Mouse (Mus musculus): ENCODE results near the gene Clcf1.

Gene Clcf1

GRCm38 (mm10) chr19:4193129-4193528 is 20.9 kb upstream of the Clcf1 start:
- no peak for DNase-seq (ENCODE audit: low spot score)

DNA sequence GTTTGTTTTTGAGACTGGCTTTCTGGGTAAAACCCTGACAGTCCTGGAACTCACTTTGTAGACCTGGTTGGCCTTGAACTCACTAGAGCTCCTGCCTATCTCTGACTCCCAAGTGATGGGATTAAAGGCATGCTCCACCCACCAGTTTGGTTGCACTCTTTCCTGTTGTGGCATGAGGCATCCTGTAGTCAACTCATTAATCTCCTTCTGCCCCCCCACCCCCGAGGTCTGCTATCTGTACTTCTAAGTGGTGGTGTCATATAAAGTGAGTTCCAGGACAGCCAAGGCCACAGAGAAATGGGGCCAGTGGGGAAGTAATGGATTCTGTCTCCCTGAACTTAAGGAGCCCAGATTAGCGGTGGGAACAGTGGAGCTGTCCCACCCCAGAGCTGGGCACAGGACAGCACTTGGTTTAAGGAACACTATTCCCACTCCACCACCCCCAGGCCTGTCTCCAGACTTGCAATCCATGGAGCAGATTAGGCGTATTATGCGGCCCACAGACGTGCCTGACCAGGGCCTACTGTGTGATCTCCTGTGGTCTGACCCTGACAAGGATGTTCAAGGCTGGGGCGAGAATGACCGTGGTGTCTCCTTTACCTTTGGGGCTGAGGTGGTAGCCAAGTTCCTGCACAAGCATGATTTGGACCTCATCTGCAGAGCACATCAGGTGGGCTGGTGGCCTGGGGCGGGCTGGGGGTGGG is 19.9 kb upstream of the Clcf1 start:
- DNase-seq (ENCODE audit: low spot score), result no peak

GRCm38 (mm10) chr19:4194776-4195650 is 19.0 kb upstream of the Clcf1 start:
- no peak for DNase-seq (ENCODE audit: low spot score)

DNA sequence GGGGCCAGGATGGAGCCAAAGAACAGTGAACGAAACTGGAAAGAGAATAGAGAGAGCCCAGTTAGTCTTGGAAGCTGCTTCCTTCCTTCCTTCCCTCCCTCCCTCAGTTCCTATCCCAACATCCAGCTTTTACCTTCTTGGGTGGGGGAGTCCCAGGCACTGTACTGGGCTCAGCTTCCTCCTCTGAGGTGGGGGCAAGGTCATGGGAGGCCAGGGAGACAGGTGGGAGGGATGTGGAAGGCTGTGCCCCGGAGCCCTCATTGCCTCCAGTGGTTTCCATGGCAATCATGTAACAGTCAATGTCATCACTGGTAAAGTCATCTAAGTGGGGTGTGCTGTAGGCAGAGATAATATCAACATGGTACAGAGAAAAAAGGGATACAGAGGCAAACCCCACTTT is 18.0 kb upstream of the Clcf1 start:
- no peak for DNase-seq (ENCODE audit: low spot score)

DNA sequence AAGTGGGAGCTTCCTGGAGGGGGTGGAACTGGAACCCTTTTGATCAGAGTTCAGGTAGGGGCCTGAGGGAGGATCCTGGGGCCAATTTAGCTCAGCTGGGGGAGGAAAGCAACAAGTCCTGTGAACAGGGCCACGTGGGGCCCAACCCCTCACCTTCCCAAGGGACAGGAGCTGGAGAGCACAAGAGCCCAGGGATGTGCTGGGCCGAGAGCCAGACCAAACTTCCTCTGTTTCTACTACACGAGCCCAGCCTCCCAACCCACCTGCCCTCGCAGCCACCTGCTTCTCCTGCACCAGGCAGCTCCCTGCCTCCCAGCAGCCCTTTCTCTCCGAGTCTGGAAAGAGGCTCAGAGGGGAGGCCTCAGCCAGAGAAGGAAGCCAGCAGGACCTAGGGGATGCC is 17.5 kb upstream of the Clcf1 start:
- no peak for DNase-seq (ENCODE audit: low spot score)

DNA sequence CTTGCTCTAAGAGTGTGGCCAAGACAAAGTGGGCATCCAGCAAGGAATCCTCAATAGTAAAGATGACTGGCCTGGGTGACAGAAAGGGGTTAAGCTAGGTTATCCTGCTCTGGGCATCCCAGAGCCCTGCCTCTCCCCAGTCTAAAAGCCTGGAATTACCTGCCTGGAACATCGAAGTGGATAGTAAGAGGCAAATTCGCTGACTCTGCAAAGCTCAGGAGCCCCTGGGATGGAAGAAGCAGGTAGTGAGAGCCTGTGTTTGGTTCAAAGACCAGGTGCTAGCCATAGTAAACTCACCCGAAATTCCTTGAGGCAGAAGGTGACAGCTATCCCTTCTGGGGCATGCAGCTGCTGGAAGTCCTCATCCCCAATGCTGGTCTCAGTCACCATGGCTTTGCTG is 16.9 kb upstream of the Clcf1 start:
- DNase-seq (ENCODE audit: low spot score), result no peak

GRCm38 (mm10) chr19:4201291-4201909 is 12.6 kb upstream of the Clcf1 start, which contains the start of gene Rad9a:
Rad9a (minus strand) TSS chr19:4201662.
- peak; percentile 97 for DNase-seq (ENCODE audit: low spot score)

GRCm38 (mm10) chr19:4202149-4202548 is 11.9 kb upstream of the Clcf1 start:
- DNase-seq (ENCODE audit: low spot score), result no peak

DNA sequence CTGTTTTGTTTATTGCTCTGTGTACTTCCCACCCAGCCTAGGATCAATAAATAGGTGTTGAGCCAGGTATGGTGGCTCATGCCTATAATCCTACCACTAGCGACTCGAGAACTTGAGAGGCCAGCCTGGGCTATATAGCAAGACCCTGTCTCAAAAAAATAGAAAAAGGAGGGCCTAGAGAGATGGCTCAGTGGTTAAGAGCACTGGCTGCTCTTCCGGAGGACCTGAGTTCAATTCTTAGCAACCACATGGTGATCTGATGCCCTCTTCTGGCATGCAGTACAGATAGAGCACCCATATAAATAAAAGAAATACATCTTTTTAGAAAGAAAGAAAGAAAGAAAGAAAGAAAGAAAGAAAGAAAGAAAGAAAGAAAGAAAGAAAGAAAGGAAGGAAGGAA is 10.9 kb upstream of the Clcf1 start:
- DNase-seq (ENCODE audit: low spot score), result no peak

DNA sequence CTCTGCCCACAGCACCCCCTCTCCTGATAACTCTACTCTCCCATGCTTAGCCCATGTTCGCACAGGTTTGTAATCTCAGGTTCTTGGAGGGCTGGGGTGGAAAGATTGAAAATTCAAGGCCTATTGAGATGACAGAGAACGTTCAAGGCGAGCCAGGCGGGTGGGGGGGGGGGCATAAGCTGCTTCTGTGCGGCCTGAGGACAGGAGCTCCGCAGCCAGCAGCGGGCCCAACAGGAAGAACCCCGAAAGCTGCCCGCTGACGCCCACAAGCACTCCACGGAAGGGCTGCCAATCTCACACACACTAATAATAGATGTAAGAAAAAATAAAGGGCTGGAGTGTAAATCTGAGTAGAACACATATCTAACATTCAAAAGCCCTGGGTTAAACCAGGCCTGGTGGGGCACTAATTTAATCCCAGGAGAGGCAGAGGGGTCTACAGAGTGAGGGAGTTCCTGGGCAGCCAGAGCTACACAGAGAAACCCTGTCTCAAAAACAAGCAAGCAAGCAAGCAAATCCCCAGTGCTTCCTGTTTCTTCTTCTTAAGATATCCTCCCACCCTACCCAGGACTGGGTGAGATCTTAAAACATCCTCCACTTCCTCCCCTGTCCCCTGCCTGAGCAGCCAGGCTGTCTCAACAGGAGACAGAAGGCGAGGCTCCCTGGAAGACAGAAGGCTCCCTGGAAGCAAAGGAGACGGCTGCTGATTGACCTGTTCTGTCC is 10.3 kb upstream of the Clcf1 start:
- DNase-seq (ENCODE audit: low spot score), result no peak

DNA sequence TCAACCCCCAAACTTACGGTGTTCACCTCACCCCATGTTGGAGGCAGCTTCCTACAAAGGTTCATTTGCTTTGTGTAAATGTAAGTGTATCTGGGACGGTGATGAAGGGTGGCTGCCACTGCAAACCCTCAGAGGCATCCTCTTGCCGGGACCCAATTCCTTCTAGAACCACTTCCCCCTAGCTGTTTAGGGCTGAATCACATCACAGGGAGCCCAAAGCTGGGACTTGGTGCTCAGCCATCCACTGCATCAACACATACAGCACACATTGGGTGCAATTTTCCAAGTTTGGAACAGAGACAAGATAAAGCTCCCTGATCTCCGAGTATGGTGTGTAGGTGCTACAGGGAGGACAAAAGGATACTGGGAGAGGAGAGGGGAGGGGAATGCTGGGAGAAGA is 9.1 kb upstream of the Clcf1 start:
- no peak for DNase-seq (ENCODE audit: low spot score)

DNA sequence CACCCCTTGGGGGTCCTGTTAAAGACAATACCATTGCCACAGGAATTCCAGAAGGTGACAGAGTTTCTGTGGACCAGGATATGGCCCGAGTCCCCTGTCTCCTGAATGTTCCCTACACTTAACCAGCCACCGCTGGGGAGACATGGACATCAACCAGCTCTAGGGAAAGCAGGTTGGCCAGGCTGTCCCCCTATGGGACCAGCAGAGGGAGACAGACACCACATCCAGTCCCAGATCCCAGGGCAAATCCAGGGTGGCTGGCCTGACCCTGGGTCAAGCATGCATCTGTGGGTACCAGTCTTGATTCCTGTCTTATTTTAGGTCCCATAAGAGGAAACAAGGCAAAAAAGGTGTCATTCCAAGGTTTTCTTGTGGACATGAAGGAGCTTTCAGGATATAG is 7.1 kb upstream of the Clcf1 start:
- DNase-seq (ENCODE audit: low spot score), result peak; percentile 74

DNA sequence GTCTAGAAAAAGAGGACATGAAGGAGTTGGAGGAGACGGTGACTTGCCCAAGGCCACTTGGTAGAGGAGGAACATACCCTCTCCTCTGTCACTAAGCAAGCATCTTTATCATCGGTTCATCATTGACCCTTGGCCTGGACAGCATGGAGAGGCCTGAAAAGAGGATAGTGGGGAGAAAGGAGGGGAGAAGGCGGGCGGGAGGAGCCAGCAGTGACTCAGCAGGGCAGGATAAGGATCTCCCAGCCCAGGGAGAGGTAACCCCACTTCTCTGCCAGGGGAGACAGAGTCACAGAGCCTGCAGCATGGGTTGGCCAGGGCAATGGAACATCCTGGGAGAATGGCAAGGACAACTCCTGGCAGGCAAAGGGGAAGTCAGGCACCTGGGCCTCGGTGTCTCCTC is 5.5 kb upstream of the Clcf1 start:
- DNase-seq (ENCODE audit: low spot score), result peak; percentile 17

GRCm38 (mm10) chr19:4211891-4212588 is 2.0 kb upstream of the Clcf1 start:
- DNase-seq (ENCODE audit: low spot score), result no peak

DNA sequence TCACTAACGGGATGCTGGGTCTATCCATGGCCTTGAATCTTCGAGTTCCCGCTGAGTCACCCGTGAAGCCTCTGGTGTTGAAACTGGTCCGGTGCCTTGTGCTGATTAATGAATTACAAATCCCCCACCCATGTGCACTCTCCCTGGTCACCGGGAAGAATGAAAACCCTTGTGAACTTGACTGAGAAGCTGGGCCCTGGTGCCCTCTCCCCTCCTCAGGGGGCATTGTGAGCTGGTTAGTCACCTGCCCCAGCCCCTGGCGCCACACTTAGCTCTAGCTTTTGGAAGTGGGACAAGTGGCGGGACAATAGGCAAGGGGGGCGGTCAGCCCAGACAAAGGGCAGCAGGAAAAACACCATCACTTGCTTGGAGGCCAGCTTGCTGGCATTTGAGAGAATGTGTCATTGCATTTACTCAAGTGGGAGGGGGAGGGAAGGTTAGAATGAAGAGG is 489 bp upstream of the Clcf1 start:
- DNase-seq (ENCODE audit: low spot score), result peak; percentile 58

- DNase-seq (ENCODE audit: low spot score), result peak; percentile 28
Measured at GRCm38 (mm10) chr19:4214771-4215450, 873 bp downstream of the Clcf1 start.

- no peak for DNase-seq (ENCODE audit: low spot score)
Measured at GRCm38 (mm10) chr19:4215451-4215840, 1.4 kb downstream of the Clcf1 start.

GRCm38 (mm10) chr19:4216041-4216685 is 2.1 kb downstream of the Clcf1 start:
- DNase-seq (ENCODE audit: low spot score), result peak; percentile 45

DNA sequence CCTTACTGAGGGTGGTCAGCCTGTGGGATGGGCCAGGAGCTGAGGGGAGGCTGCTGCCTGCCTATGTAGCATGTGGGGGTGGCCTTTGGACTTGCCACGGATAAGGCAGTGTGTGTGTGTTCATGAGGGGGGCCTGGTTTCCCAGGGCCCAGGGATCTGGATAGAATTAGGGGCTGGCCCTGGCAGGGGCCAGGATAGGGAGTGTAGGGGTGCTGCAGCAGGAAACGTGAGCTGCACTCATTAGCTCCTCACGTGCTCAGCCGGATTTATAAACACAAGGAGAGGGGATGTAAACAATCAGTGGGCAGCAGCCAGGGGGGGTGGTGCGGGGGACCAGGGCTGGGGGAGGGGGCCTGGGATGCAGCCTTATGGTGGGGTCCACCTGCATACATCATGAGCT is 3.1 kb downstream of the Clcf1 start:
- DNase-seq (ENCODE audit: low spot score), result no peak

DNA sequence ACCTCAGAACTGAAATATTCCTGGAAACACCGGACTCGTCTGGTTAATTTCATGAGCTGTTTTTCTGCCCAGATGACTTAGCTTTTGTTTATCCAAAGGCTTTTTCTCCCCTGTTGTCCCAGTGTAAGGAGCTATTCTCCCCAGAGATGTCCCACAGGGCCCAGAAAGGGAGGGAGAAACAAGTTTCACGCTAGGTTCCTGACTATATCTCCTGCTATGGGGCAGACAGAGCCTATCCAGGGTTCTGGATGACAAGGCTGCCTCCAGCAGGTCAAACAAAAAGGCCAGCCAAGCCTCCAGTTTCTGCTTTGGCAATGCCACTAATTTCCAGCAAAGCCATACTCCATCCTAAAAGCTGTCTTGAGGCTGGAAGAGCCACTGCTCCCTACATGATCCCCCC is 3.8 kb downstream of the Clcf1 start:
- no peak for DNase-seq (ENCODE audit: low spot score)

- no peak for DNase-seq (ENCODE audit: low spot score)
Measured at GRCm38 (mm10) chr19:4218293-4218692, 4.3 kb downstream of the Clcf1 start.
